Mouse (Mus musculus): ENCODE results near the gene M1ap. TPM values are rescaled to one million over a fixed set of nuclear protein-coding genes. Genes with fewer than 3 reads are reported as not detected.

M1ap gene
- polyA plus RNA-seq, 1 experiment from 2014 or later, result 0.26 TPM

DNA sequence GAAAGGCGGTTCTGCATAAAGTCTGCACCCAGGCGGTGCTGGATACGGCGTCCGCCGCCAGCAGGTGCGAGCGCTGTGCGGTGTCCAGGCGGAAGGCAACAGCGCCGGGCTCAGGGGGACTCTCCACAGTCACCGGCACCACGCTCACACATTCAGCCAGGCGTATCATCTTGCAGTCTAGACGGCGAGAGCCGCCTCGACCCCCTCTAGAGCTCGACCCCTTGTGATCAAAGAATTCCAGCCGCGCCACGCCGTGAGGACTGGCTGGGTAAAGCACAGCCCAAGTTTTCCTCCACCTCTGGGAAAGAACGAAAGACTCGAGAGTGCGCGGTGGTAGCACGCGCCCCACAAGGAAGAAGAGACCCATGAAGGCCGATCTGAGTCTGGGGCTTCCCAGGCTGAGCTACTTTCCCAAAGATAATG lies 86.1 kb downstream of the M1ap start:
- under 1% methylated on average over 31 of the region's 31 CpGs for WGBS
- Histone ChIP-seq H3K9ac (ENCODE audit: low read length) (peak overlapping the region; percentile 83), H3K4me3 (replicated peaks; ENCODE audit: low read length) (peak overlapping the region; percentile 59), H3K36me3 (ENCODE audit: control insufficient read depth, insufficient read depth, low read length) (no peaks in the 10 kb centered on the region), H3K27ac (ENCODE audit: low read length) (peak overlapping the region; percentile 91), H3K4me1 (ENCODE audit: control insufficient read depth, insufficient read depth, low read length) (peaks cover 15% of the 10 kb centered on the region), H3K27me3 (ENCODE audit: control insufficient read depth, insufficient read depth, low read length) (peaks cover 7% of the 10 kb centered on the region; the same call in 1 of the 2 replicates), H3K4me2 (ENCODE audit: low read depth, low read length) (peak overlapping the region; percentile 92), H3K9me3 (replicated peaks; ENCODE audit: control insufficient read depth, low read length) (no peaks in the 10 kb centered on the region)
- ATAC-seq (ENCODE audit: insufficient read depth, low FRiP score), result peak; percentile 45

DNA sequence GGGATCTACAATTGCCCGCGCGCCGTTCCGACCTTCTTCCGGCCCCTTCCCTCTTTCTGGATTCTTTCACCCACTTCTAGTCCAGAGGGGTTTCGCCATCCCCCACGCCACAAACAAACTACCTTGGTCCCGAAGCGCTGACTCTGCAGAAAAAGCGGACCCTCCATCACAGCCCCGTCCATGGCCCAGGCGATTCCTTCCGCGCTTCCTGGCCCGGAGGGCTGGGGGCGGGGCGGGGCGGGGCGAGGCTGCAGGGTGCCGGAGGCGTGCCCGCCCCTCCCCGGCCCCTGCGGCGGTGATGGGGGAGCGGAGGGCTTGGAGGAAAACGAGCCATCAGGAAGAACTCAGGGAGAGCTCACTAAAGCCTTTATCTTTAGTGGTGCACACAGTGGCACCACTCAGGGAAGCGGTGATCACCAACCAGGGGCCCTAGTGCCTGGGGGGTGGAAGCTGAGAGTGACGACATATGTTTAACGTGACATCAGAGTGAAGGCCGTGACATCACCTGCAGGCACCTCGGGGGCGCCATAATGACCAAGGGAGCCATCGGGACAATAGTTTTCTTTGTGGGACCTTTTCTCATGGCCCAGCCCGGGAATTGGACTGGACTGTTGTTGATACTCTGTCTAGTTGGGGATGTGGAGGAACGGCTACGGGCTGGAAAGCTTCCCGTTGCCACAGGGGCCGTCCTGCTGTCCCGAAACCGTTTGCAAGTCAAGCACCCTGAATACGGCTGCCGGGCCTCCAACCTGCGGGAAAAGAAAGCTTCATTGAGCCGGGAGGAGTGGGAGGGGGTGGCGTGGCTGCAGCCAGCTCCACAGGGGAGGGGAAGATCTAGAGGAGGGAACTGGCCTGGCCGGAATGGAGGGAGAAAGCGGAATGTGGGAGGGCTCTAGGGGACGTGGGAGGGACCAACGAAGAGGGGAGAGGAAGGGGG lies 86.8 kb downstream of the M1ap start, which contains the start of the genes Dok1 and Loxl3:
Gene Dok1, minus strand, starts transcription at position 223 of the 937 bp plus-strand sequence.
Gene Loxl3, plus strand, starts transcription at position 925 of the 937 bp plus-strand sequence.
- H3K9me3 ChIP-seq (replicated peaks; ENCODE audit: control insufficient read depth, low read length), result no peaks in the 10 kb centered on the region
- no peaks in the 10 kb centered on the region for H3K36me3 ChIP-seq (ENCODE audit: control insufficient read depth, insufficient read depth, low read length)
- ATAC-seq (ENCODE audit: insufficient read depth, low FRiP score), result peak; percentile 88
- peak within 1 kb of the TSS; percentile 83 for H3K9ac ChIP-seq (ENCODE audit: low read length)
- peak within 1 kb of the TSS; percentile 59 for H3K4me3 ChIP-seq (replicated peaks; ENCODE audit: low read length)
- peaks cover 18% of the 10 kb centered on the region for H3K4me1 ChIP-seq (ENCODE audit: control insufficient read depth, insufficient read depth, low read length)
- WGBS, result under 1% methylated on average over 51 of the region's 51 CpGs
- H3K27ac ChIP-seq (ENCODE audit: low read length), result peak within 1 kb of the TSS; percentile 91
- H3K4me2 ChIP-seq (ENCODE audit: low read depth, low read length), result peak within 1 kb of the TSS; percentile 92
- H3K27me3 ChIP-seq (ENCODE audit: control insufficient read depth, insufficient read depth, low read length), result peaks cover 7% of the 10 kb centered on the region; the same call in 1 of the 2 replicates

DNA sequence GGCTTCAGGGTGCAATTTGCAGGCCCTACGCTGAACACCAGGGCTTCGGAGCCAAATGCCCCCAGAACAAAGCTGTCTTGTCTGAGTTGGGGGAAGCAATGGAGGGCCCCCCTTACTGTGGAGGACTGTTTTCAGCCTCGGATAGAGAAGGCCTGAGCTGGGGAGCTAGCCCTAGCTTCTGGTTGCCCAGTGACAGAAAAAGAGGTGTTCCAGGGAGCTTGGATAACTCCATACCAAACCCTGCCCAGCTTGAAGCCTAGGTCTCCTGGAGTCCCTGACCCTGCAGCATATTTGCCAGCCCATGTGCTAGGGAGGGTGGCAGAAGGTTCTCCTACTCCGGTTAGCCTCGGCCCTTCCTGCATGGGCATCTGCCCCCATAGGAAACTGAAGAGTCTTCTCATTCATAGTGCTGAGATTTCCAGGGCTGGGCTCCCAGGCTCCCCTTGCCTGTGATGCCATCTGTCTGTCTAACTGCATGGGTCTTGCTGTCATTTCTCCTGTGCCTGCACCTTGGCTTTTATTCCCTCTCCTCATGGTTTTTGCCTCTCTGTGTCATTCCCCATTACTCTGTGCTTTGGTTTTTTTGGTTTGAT lies 87.9 kb downstream of the M1ap start:
- no peak for ATAC-seq (ENCODE audit: insufficient read depth, low FRiP score)
- Histone ChIP-seq H3K27me3 (ENCODE audit: control insufficient read depth, insufficient read depth, low read length) (peaks cover 7% of the 10 kb centered on the region; the same call in 1 of the 2 replicates), H3K27ac (ENCODE audit: low read length) (peak overlapping the region; percentile 91), H3K4me3 (replicated peaks; ENCODE audit: low read length) (peak overlapping the region; percentile 59), H3K36me3 (ENCODE audit: control insufficient read depth, insufficient read depth, low read length) (no peaks in the 10 kb centered on the region), H3K4me2 (ENCODE audit: low read depth, low read length) (peak overlapping the region; percentile 92), H3K9ac (ENCODE audit: low read length) (peak overlapping the region; percentile 83), H3K4me1 (ENCODE audit: control insufficient read depth, insufficient read depth, low read length) (peaks cover 22% of the 10 kb centered on the region), H3K9me3 (replicated peaks; ENCODE audit: control insufficient read depth, low read length) (no peaks in the 10 kb centered on the region)
- WGBS, result 25% methylated on average over 5 of the region's 5 CpGs

DNA sequence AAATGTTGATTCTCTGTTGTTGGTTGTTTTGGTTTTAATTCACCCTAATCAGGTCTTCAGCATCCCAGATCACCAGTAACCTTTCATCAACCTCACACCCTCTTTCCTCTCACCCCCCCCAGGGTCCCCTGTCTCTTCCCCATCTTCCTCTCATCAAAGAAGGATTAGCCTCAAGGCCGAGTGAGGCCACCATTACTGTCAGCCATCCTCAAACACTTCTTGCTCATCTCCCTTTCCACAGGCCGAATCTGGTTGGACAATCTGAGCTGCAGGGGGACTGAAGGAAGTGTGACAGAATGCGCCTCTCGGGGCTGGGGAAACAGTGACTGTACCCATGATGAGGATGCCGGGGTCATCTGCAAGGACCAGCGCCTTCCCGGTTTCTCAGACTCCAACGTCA lies 90.5 kb downstream of the M1ap start:
- no peak for ATAC-seq (ENCODE audit: insufficient read depth, low FRiP score)
- 70% methylated on average over 8 of the region's 8 CpGs for WGBS
- no peak overlapping the region for H3K4me2 ChIP-seq (ENCODE audit: low read depth, low read length)
- no peak overlapping the region for H3K4me3 ChIP-seq (replicated peaks; ENCODE audit: low read length)
- H3K27me3 ChIP-seq (ENCODE audit: control insufficient read depth, insufficient read depth, low read length), result no peaks in the 10 kb centered on the region
- H3K27ac ChIP-seq (ENCODE audit: low read length), result no peak overlapping the region
- peaks cover 19% of the 10 kb centered on the region for H3K4me1 ChIP-seq (ENCODE audit: control insufficient read depth, insufficient read depth, low read length)
- no peaks in the 10 kb centered on the region for H3K36me3 ChIP-seq (ENCODE audit: control insufficient read depth, insufficient read depth, low read length)
- H3K9ac ChIP-seq (ENCODE audit: low read length), result no peak overlapping the region
- no peaks in the 10 kb centered on the region for H3K9me3 ChIP-seq (replicated peaks; ENCODE audit: control insufficient read depth, low read length)

DNA sequence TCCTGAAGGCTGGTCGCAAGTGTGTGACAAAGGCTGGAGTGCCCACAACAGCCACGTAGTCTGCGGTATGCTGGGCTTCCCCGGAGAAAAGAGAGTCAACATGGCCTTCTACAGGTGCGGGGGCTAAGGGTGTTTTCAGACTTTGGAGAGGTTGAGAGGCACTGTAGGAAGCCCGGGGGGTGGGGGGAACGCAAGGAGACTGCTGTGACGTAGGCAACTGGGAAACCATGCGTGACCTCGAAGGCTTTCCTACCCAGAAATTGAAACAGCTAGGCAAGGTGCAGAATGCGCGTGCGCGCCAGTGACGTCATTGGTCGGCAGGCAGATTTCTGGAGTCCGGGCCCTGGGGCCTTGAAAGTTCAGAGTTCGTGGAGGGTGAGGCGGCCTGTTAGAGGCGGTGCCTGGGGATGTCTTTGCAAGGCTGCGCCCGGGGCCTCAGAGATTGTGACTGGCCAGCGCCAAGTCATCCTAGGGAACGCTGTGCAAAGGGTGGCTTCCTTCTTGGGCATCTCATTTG lies 91.9 kb downstream of the M1ap start:
- H3K4me1 ChIP-seq (ENCODE audit: control insufficient read depth, insufficient read depth, low read length), result peaks cover 17% of the 10 kb centered on the region; the same call in 1 of the 2 replicates
- no peaks in the 10 kb centered on the region for H3K36me3 ChIP-seq (ENCODE audit: control insufficient read depth, insufficient read depth, low read length)
- ATAC-seq (ENCODE audit: insufficient read depth, low FRiP score), result peak; percentile 70
- H3K9ac ChIP-seq (ENCODE audit: low read length), result peak overlapping the region; percentile 44
- H3K27ac ChIP-seq (ENCODE audit: low read length), result no peak overlapping the region
- no peaks in the 10 kb centered on the region for H3K27me3 ChIP-seq (ENCODE audit: control insufficient read depth, insufficient read depth, low read length)
- H3K4me2 ChIP-seq (ENCODE audit: low read depth, low read length), result peak overlapping the region; percentile 57
- H3K9me3 ChIP-seq (replicated peaks; ENCODE audit: control insufficient read depth, low read length), result no peaks in the 10 kb centered on the region
- 13% methylated on average over 24 of the region's 24 CpGs for WGBS
- peak overlapping the region; percentile 29 for H3K4me3 ChIP-seq (replicated peaks; ENCODE audit: low read length)

DNA sequence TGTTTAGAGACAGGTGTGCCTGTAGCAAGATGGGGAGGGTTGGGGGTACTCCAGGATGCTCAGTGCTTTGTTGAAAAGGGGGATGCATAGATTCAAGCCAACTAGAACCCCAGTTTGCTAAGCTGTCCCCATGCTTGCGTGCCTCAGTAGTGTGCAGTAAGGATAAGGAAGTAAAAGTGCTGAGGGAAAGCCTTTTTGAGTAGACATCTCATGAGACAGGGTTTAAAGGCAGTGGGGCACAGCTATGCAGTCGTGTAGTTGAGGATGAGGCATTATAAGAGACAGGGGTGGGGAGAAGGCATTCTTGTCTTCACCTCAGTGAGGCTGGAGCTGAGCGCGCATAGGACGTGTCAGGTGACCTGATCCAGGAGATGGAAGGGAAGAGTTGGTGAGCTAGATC lies 93.9 kb downstream of the M1ap start:
- Histone ChIP-seq H3K27me3 (ENCODE audit: control insufficient read depth, insufficient read depth, low read length) (no peaks in the 10 kb centered on the region), H3K9ac (ENCODE audit: low read length) (no peak overlapping the region), H3K9me3 (replicated peaks; ENCODE audit: control insufficient read depth, low read length) (no peaks in the 10 kb centered on the region), H3K4me1 (ENCODE audit: control insufficient read depth, insufficient read depth, low read length) (peaks cover 12% of the 10 kb centered on the region; the same call in 1 of the 2 replicates), H3K36me3 (ENCODE audit: control insufficient read depth, insufficient read depth, low read length) (no peaks in the 10 kb centered on the region), H3K27ac (ENCODE audit: low read length) (no peak overlapping the region), H3K4me2 (ENCODE audit: low read depth, low read length) (no peak overlapping the region), H3K4me3 (replicated peaks; ENCODE audit: low read length) (no peak overlapping the region)
- no peak for ATAC-seq (ENCODE audit: insufficient read depth, low FRiP score)
- WGBS, result 71% methylated on average over 5 of the region's 5 CpGs

DNA sequence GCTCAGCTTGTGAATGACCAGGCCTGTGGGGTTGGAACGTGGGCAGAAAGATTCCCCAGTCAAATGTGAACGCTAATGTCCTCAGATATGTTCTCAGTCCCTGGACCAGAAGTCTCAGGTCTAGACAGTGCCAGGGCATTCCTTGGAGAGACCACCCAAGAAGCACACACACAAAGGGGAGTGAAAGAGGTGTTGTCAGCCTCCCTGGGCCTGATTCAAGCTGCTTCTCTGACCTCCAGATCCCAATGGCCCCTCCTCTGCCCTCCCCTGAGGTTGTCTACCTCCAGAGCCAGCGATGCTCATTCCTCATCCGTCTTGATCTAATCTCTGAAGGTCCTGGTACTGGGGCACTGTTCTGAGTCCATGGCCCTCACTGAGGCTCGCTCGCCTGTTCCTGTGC lies 96.9 kb downstream of the M1ap start:
- 53% methylated on average over 6 of the region's 6 CpGs for WGBS
- H3K4me2 ChIP-seq (ENCODE audit: low read depth, low read length), result no peak overlapping the region
- H3K9me3 ChIP-seq (replicated peaks; ENCODE audit: control insufficient read depth, low read length), result no peaks in the 10 kb centered on the region
- ATAC-seq (ENCODE audit: insufficient read depth, low FRiP score), result no peak
- no peaks in the 10 kb centered on the region for H3K36me3 ChIP-seq (ENCODE audit: control insufficient read depth, insufficient read depth, low read length)
- H3K27ac ChIP-seq (ENCODE audit: low read length), result no peak overlapping the region
- H3K9ac ChIP-seq (ENCODE audit: low read length), result no peak overlapping the region
- no peak overlapping the region for H3K4me3 ChIP-seq (replicated peaks; ENCODE audit: low read length)
- H3K4me1 ChIP-seq (ENCODE audit: control insufficient read depth, insufficient read depth, low read length), result 0 out of 2 replicates have a peak, but pooled peaks cover 4% of the 10 kb centered on the region
- H3K27me3 ChIP-seq (ENCODE audit: control insufficient read depth, insufficient read depth, low read length), result no peaks in the 10 kb centered on the region

DNA sequence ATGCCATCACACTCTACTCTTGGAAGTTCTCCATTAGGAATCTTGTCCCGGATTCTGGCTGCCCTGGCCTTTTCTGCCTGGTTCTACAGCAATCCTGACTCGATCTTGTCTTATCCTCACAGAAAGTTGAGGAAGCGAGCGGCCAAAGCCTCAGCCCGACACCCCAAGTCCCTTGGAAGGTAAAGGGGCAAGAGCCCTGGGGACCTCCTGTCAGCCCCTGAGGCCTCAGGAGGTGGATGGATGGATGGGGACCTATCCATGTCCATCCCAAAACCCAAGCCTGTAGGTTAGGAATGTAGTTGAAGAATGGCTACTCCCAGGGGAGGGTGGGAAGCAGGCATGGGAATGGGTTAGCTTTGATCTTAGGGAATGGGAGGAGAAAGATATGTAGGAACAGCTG lies 97.3 kb downstream of the M1ap start:
- no peaks in the 10 kb centered on the region for H3K36me3 ChIP-seq (ENCODE audit: control insufficient read depth, insufficient read depth, low read length)
- H3K27ac ChIP-seq (ENCODE audit: low read length), result no peak overlapping the region
- H3K4me2 ChIP-seq (ENCODE audit: low read depth, low read length), result no peak overlapping the region
- H3K9me3 ChIP-seq (replicated peaks; ENCODE audit: control insufficient read depth, low read length), result no peaks in the 10 kb centered on the region
- H3K4me3 ChIP-seq (replicated peaks; ENCODE audit: low read length), result no peak overlapping the region
- H3K27me3 ChIP-seq (ENCODE audit: control insufficient read depth, insufficient read depth, low read length), result no peaks in the 10 kb centered on the region
- no peak for ATAC-seq (ENCODE audit: insufficient read depth, low FRiP score)
- no peaks in the 10 kb centered on the region for H3K4me1 ChIP-seq (ENCODE audit: control insufficient read depth, insufficient read depth, low read length)
- no peak overlapping the region for H3K9ac ChIP-seq (ENCODE audit: low read length)
- 94% methylated on average over 5 of the region's 5 CpGs for WGBS

DNA sequence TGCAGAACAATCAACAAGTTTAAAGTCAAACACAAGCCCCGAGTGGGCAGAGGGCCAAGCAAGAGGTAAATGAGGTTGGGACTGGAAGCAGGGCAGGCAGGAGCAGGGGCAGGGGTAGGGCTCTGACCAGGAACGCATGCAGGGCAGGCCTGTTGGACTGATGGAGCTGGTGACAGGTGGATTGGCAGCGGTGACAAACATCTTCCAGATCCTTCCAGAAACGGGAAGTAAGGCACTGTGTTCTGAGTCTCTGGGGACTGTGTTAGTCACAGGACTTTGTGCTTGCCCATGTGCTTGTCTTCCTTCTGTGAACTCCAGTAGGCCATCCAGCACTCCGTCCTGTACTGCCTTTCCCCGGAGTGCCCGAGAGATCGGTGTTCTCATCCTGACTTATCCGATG lies 98.0 kb downstream of the M1ap start:
- Histone ChIP-seq H3K27ac (ENCODE audit: low read length) (no peak overlapping the region), H3K4me2 (ENCODE audit: low read depth, low read length) (no peak overlapping the region), H3K4me3 (replicated peaks; ENCODE audit: low read length) (no peak overlapping the region), H3K36me3 (ENCODE audit: control insufficient read depth, insufficient read depth, low read length) (no peaks in the 10 kb centered on the region), H3K4me1 (ENCODE audit: control insufficient read depth, insufficient read depth, low read length) (no peaks in the 10 kb centered on the region), H3K27me3 (ENCODE audit: control insufficient read depth, insufficient read depth, low read length) (no peaks in the 10 kb centered on the region), H3K9ac (ENCODE audit: low read length) (no peak overlapping the region), H3K9me3 (replicated peaks; ENCODE audit: control insufficient read depth, low read length) (no peaks in the 10 kb centered on the region)
- no peak for ATAC-seq (ENCODE audit: insufficient read depth, low FRiP score)
- WGBS, result 68% methylated on average over 9 of the region's 9 CpGs

All from stomach, embryonic 16.5 days (tissue).